Mouse (Mus musculus) brain, embryonic 18.5 days (tissue): ENCODE results near the gene Pglyrp1.

Experiments
- DNase-seq: peaks from one replicate; pipeline ENCODE4 v3.0.0-alpha.2; 2012; ENCODE audit warnings: low read depth, low spot score

The Pglyrp1 gene

DNA sequence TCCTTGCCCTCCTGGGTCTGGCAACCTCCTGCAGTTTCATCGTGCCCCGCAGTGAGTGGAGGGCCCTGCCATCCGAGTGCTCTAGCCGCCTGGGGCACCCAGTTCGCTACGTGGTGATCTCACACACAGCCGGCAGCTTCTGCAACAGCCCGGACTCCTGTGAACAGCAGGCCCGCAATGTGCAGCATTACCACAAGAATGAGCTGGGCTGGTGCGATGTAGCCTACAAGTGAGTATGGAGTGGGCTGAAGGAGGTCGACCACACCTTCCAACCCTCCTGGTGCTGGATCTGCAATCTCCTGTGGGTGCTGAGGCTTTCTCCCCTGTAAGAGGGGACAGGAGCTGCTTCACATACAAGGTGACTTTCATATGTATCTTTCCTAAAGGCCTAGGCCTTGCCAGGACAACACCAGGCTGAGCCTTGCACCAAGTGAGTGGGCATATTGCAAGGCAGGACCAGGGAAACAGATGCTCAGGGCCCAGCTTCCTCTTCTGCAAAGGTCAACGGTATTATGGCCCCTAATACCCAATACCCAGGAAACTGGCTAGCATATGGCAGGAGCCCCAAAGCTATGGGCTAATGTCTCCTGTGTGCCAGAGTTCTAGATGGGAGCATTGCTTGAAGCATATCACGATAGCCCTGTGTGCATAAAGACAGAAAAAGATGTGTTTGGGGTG lies 13.8 kb downstream of the Pglyrp1 start:
- DNase-seq, result no peak

DNA sequence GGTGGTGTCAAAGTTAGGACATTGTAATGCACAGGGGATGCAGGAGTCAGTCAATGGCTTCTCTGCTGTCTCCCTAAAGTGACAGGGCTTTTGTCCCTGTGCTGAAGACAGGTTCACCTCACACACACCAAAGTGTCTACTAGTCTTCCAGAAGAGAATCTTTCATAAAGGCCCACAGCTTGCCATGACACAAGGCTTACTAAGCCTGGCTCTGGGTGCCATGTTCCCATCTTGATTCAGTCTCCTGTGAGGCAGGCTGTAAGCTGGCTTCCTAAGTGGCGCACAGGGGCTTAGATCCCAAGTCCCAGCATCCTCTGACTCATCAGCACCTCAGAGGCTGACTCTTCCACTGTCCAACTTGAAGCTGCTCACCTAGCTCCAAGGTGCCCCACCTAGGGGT lies 15.8 kb downstream of the Pglyrp1 start:
- DNase-seq, result no peak

GRCm38 (mm10) chr7:18890848-18891247 lies 19.7 kb downstream of the Pglyrp1 start:
- no peak for DNase-seq

- DNase-seq, result peak; percentile 57
Measured at GRCm38 (mm10) chr7:18891872-18892599, 20.9 kb downstream of the Pglyrp1 start.

DNA sequence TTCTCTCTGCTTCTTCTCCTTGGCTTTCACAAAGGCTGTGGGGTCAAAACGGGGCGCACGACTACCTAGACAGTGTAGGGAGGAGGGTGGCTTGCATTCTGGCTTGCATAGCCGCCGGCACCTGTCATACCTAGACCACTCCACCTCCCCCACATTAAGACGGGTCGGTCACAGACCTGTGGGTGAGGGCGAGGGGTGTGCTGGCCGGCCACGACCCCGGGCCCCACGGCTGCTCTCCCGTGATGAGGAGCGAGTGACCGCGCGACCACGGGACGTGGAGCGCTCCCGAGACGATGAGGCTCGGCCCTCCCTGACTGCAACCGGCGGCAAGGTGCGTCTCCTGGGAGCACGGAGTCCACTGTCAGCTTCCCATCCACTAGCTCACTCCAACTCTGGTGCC lies 21.9 kb downstream of the Pglyrp1 start:
- no peak for DNase-seq

- DNase-seq, result no peak
Measured at GRCm38 (mm10) chr7:18893651-18894430, 22.7 kb downstream of the Pglyrp1 start.

DNA sequence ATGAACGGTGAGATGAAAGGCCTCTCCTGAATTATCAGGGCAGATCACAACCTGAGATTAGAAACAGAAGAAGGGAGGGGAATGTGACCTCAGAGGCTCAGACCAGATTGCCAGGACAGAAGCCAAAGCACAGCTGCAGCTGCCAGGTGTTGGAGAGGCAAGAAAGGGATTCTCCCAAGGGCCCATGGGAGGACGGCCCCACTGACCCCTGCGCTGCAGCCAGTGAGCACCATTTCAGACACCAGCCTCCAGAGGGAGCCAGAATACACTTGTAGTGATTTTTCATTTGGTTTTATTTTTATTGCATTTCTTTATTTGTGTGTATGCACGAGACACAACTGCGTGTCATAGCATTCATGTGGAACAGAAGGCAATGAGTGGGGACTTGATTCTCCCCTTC lies 25.4 kb downstream of the Pglyrp1 start:
- DNase-seq, result no peak

- DNase-seq, result no peak
Measured at GRCm38 (mm10) chr7:18900513-18900912, 29.4 kb downstream of the Pglyrp1 start.

DNA sequence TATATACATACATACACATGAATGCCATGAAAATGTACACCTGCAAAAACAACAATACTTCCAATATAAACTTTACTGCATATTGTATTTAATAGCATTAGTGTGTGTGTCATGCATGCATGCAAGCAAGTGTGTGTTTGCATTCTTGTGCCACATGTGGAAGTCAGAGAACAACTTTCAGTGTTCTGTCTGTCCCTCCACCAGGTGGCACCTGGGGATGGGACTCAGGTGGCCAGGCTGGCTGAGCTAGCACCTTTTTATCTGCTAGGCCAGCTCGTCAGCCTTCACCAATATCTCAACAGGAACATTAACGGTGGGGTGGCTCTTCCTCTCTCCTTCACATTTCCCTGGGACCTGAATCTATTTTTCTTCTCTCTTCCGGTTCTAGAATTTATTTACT lies 31.4 kb downstream of the Pglyrp1 start:
- no peak for DNase-seq

DNA sequence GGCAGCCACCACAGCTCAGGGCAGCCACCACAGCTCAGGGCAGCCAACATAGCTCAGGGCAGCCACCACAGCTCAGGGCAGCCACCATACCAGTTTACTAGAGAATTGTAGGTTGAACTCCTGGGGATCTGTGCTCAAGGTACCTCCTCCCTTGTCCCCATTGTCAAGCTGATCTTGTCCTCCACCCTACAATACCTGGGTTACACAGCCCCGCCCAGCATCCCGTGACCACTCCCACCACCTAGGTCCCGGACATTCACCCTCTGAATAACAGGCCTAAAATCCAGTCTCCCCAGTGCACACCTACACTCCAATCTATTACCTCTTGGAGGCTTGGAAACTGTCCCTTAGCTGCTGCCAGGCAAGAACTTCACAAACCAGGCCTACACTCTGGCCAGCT lies 33.8 kb downstream of the Pglyrp1 start:
- no peak for DNase-seq

DNA sequence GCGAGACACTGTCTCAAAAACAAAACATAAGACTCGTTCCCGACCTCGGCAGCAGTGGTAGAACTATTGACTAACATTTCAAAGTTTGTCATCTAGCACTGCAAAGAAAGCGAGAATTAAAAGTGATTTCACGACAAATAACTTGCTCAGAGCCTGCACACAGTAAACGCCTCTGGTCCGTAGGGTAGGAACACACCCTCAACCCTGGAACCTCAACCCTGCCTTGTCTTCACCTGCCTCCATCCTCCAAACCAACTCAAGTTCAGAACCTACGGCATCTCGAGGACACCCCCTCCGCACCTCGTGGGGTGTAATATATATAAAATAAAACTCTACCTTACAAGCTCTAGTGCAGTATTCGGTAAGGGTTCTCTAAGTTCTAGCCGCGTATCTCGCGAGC lies 38.7 kb downstream of the Pglyrp1 start:
- no peak for DNase-seq

DNA sequence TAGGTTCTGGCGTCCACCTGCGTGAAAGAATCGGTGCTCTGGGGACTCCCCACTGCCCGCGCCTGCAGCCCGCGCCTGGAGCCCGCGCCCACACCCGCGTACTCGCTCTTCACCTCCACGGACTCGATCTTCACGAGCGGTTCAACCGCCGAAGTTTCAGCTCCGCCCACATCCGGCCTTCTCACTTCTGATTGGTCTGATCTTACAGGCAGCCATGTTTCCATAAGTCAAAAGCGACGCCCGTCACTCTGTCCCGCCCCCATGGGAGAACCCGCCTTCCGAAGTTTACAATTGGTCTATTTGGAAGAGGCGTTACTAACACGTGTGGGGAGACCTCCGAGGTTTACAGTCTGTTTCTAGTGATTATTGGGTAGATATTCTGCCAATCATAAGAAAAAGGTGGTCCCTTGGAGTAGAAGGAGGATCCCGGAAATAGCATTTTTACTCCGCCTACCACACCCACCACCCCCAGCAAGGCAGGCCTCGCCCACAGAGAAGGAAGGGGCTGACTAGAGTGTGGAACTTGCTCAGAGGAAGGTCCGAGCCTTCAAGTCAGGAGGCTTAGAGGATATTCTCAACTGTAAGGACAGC lies 39.2 kb downstream of the Pglyrp1 start, which contains the start of gene Ccdc61:
Gene Ccdc61, minus strand, starts transcription at position 175 of the 591 bp plus-strand sequence.
- peak; percentile 99 for DNase-seq

DNA sequence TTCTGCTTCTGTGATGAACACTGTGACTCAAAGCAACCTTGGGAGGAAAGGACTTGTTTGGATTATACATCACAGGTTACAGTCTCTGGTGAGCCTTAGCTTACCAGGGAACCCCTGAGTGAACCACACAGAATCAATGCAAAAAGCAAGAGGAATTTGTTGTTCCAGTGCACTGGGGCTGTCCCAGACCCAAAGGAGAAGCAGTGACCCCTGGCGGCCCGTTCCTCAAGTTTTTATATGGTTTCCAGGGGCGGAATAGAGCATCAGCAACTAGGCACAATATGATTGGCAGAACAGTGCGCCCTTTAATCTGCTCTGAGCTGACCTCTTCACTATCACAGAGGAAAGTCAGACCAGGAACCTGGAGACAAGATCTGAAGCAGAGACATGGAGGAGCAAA lies 45.1 kb downstream of the Pglyrp1 start:
- DNase-seq, result no peak

DNA sequence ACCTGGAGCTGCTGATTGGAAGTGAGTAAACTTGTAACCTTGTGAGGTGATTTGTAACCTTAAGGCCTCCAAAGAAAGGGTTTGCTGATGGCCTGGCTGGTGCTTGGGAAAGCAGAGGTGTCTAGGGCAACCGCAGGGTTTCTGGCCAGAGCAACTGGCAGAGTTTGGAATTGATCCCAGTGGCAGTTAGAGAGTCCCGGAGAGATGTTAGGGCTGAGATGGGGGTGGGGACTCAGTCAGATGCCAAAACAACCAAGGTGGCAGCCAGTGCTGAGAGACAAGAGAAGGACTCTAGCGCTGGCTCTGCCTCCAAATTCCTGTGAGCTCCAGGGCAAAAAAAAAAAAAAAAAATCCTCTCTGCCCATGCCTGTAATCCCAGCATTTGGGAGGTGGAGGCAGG lies 46.8 kb downstream of the Pglyrp1 start:
- DNase-seq, result no peak

DNA sequence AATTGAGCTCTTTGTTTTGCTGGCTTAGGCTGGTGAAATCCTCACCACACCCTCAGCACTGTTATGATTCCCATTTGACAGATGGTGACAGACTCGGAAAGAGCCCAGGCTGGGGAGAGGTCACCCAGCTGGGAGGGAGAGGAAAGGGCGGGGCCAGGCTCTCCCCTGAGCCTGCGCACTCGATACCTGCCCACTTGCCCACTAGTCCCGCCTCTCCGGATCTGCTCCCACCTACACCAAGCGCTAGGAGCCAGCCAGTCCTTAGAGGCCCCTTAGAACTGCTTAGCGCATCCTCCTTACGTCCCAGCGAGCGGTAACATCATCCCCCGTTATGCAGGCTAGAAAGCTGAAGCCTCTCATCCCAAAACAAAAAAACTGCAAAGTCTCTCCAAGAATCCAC lies 49.9 kb downstream of the Pglyrp1 start:
- DNase-seq, result no peak

- peak; percentile 74 for DNase-seq
Measured at GRCm38 (mm10) chr7:18922807-18923206, 51.7 kb downstream of the Pglyrp1 start.

- DNase-seq, result no peak
Measured at GRCm38 (mm10) chr7:18923267-18923666, 52.1 kb downstream of the Pglyrp1 start.

- DNase-seq, result no peak
Measured at GRCm38 (mm10) chr7:18923711-18924191, 52.6 kb downstream of the Pglyrp1 start.

- DNase-seq, result no peak
Measured at GRCm38 (mm10) chr7:18924321-18924720, 53.2 kb downstream of the Pglyrp1 start.

- peak; percentile 92 for DNase-seq
Measured at GRCm38 (mm10) chr7:18925162-18925938, 54.2 kb downstream of the Pglyrp1 start, which contains the start of gene Nova2. Nova2 (plus strand) TSS chr7:18925888.
